Mouse (Mus musculus) spleen, postnatal 36 days (tissue): ENCODE measurements at regions not wholly inside any gene's neighbourhood (a gene's known extent, or its start where the extent isn't known, plus 50 kb on each side); places are given as distances from the start of the nearest gene placed in this dataset.

Source experiments
- DNase-seq, 2 experiments: peaks; one replicate each; pipeline ENCODE4 v3.0.0; 2022; ENCODE audit warnings: low spot score in 2 of 2, mixed read lengths in 1 of 2

GRCm38 (mm10) chr5:85954526-85954925 is 110.9 kb downstream of the Cenpc1 start:
- no peak for DNase-seq

GRCm38 (mm10) chr5:85936667-85937314 is 128.6 kb downstream of the Cenpc1 start:
- DNase-seq: no peak

GRCm38 (mm10) chr5:85918288-85918687 is 147.1 kb downstream of the Cenpc1 start:
- DNase-seq: no peak

GRCm38 (mm10) chr5:85915000-85915399 is 150.4 kb downstream of the Cenpc1 start:
- DNase-seq: no peak

- DNase-seq: no peak
These were observed 168.9 kb downstream of the Cenpc1 start for GRCm38 (mm10) chr5:85896452-85896851.

GRCm38 (mm10) chr5:85895814-85896213 is 169.6 kb downstream of the Cenpc1 start:
- DNase-seq: no peak

- no peak for DNase-seq
These were observed 195.1 kb downstream of the Cenpc1 start for GRCm38 (mm10) chr5:85870311-85870710.

- DNase-seq: no peak
These were observed 232.8 kb downstream of the Cenpc1 start for GRCm38 (mm10) chr5:85832556-85832955.

GRCm38 (mm10) chr5:85795531-85796197 is 269.7 kb downstream of the Cenpc1 start:
- DNase-seq: no peak

GRCm38 (mm10) chr5:85793148-85793547 is 272.2 kb downstream of the Cenpc1 start:
- no peak for DNase-seq

GRCm38 (mm10) chr5:85780730-85781454 is 284.5 kb downstream of the Cenpc1 start:
- DNase-seq: no peak

- no peak for DNase-seq
These were observed 285.4 kb downstream of the Cenpc1 start for GRCm38 (mm10) chr5:85780017-85780416.

GRCm38 (mm10) chr5:85779205-85779604 is 286.2 kb downstream of the Cenpc1 start:
- no peak for DNase-seq

GRCm38 (mm10) chr5:85772660-85773059 is 292.7 kb downstream of the Cenpc1 start:
- no peak for DNase-seq

- peak in 1 of 2 experiments; percentile 7 for DNase-seq
These were observed 293.3 kb downstream of the Cenpc1 start for GRCm38 (mm10) chr5:85772086-85772485.

GRCm38 (mm10) chr5:85767157-85767556 is 298.2 kb downstream of the Cenpc1 start:
- no peak for DNase-seq

GRCm38 (mm10) chr5:85756716-85757115 is 308.7 kb downstream of the Cenpc1 start:
- no peak for DNase-seq

GRCm38 (mm10) chr5:85754227-85754626 is 311.2 kb downstream of the Cenpc1 start:
- DNase-seq: no peak

GRCm38 (mm10) chr5:85753109-85753508 is 312.3 kb downstream of the Cenpc1 start:
- DNase-seq: no peak

GRCm38 (mm10) chr5:85751649-85752048 is 313.7 kb downstream of the Cenpc1 start:
- DNase-seq: no peak

- no peak for DNase-seq
These were observed 314.5 kb downstream of the Cenpc1 start for GRCm38 (mm10) chr5:85750893-85751292.

- DNase-seq: no peak
These were observed 335.8 kb downstream of the Cenpc1 start for GRCm38 (mm10) chr5:85729613-85730012.

- DNase-seq: no peak
These were observed 358.0 kb downstream of the Cenpc1 start for GRCm38 (mm10) chr5:85707345-85707744.
